8 mouse cellular contexts compared by ENCODE assay signal in the genomic region with DNA sequence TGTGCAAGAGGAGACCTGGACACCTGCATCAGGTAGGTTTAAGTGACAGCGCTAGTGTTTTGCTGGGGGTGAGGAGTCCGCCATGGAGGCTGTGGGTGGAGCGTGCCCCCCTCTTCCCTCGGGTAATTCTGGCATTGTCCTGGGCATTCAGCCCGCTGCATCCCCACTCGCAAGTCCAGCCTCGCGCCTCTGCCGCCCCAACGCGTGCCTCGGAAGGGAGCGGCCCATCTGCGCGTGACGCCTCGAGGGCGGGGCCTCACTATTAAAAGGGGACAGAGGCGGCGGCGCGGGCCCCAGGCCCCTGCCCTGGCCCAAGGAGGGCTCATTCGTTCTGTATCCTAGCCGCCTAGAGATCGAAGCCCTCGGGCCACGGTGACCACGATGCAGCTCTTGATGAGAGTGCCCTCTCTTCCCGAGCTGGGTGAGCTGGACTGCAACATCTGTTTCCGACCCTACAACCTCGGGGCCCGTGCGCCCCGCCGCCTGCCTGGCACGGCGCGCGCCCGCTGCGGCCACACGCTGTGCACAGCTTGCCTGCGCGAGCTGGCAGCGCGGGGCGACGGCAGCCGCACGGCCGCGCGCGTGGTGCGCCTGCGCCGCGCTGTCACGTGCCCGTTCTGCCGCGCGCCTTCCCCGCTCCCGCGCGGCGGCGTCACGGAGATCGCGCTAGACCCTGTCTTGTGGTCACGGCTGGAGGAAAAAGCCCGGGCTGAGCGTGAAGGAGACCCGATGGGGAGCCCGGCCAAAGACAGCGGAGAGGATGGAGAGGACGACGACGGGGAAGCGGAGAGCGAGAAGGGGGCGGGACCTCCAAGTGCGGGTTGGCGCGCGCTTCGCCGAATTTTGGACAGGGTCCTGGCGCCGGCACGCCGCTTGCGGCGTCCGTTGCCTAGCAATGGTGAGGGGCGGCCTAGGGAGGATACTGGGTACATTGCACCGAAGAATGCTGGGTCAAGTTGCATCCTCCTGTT. TPM values are rescaled to one million over a fixed set of nuclear protein-coding genes. Genes with fewer than 3 reads are reported as not detected.
A peak's percentile ranks its signal among the peaks of the same experiment; 100 is the strongest.
DNase-seq lines count a peak whose midpoint lies in the region; ATAC-seq and TF ChIP-seq lines count a peak whose summit lies in the region.

A gene (plus strand): TSS at position 301 of the 971 bp plus-strand sequence.

- H3K36me3 ChIP-seq in CH12.LX (replicated peaks in 1 of 2; ENCODE audit: control insufficient read depth in 1 of 2, insufficient read depth in 1 of 2, low read length in 1 of 2), result peaks cover 9 to 49% of the 10 kb centered on the region in 2 experiments
- H3K36me3 ChIP-seq in forebrain, embryonic 16.5 days (ENCODE audit: control insufficient read depth, insufficient read depth), result peaks cover 8% of the 10 kb centered on the region
- 0 out of 2 replicates have a peak, but pooled peaks cover 8% of the 10 kb centered on the region for H3K36me3 ChIP-seq in liver, postnatal 0 days (replicated peaks; ENCODE audit: insufficient read depth, low read length)
- peaks cover 25% of the 10 kb centered on the region for H3K36me3 ChIP-seq in neural tube, embryonic 13.5 days
- no peaks in the 10 kb centered on the region; the same call in 1 of the 2 replicates for H3K36me3 ChIP-seq in stomach, embryonic 16.5 days (ENCODE audit: control insufficient read depth, insufficient read depth, low read length)

- H3K4me2 ChIP-seq in CH12.LX (ENCODE audit: insufficient read depth, low read depth, poor library complexity, severe bottlenecking), result no peak within 1 kb of the TSS
- peak within 1 kb of the TSS; percentile 94 for H3K4me2 ChIP-seq in forebrain, embryonic 16.5 days (ENCODE audit: low read length)
- H3K4me2 ChIP-seq in liver, postnatal 0 days (ENCODE audit: low read depth, low read length), result peak within 1 kb of the TSS; percentile 82
- H3K4me2 ChIP-seq in neural tube, embryonic 13.5 days, result peak within 1 kb of the TSS; percentile 84
- H3K4me2 ChIP-seq in stomach, embryonic 16.5 days (ENCODE audit: low read depth, low read length), result peak within 1 kb of the TSS; percentile 97

- no peak for TF ChIP-seq RAD21 in CH12.LX (IDR thresholded peaks at IDR 0.05; ENCODE audit: low read depth, low read length)

- TF ChIP-seq POLR2A in CH12.LX (IDR thresholded peaks at IDR 0.05; ENCODE audit: low read depth, low read length), result no peak
- peak; percentile 86 for TF ChIP-seq POLR2A in cerebellum, adult 2 months (IDR thresholded peaks at IDR 0.05; ENCODE audit: borderline replicate concordance, insufficient read depth, low read length)

- in situ Hi-C loops in CH12.LX (cut with MboI; ENCODE audit: low pct_ligation_motif_present, low pct_unique_long_range_greater_than_20kb, low sequenced_read_pairs), result no loop called here

- DNase-seq in CH12.LX (ENCODE audit: extremely low read depth), result no peak
- peak; percentile 79 to 84 for DNase-seq in cerebellum, adult 2 months
- DNase-seq in heart, postnatal 25 days (ENCODE audit: low spot score), result peak; percentile 46
- DNase-seq in layer of hippocampus, adult 18-20 months (ENCODE audit: low spot score in 2 of 2), result peak; percentile 66 to 82
- DNase-seq in liver, postnatal 0 days, result peak; percentile 42

- peak; percentile 94 for ATAC-seq in forebrain, embryonic 16.5 days
- ATAC-seq in liver, postnatal 0 days, result peak; percentile 73
- peak; percentile 95 for ATAC-seq in neural tube, embryonic 13.5 days (ENCODE audit: low read depth)
- ATAC-seq in stomach, embryonic 16.5 days (ENCODE audit: insufficient read depth, low FRiP score), result peak; percentile 89

- dilution Hi-C loops in CH12.LX (cut with MboI; ENCODE audit: extremely low pct_ligation_motif_present, extremely low pct_unique_long_range_greater_than_20kb, low sequenced_read_pairs), result no loop called here

- H3K27ac ChIP-seq in CH12.LX (ENCODE audit: insufficient read depth, low read depth), result no peak within 1 kb of the TSS
- H3K27ac ChIP-seq in cerebellum, adult 2 months (ENCODE audit: insufficient read depth, low read length), result peak within 1 kb of the TSS; percentile 89
- H3K27ac ChIP-seq in forebrain, embryonic 16.5 days (ENCODE audit: low read length), result peak within 1 kb of the TSS; percentile 91
- no peak within 1 kb of the TSS for H3K27ac ChIP-seq in liver, postnatal 0 days (ENCODE audit: low read depth)
- H3K27ac ChIP-seq in neural tube, embryonic 13.5 days (replicated peaks), result peak within 1 kb of the TSS; percentile 93
- peak within 1 kb of the TSS; percentile 63; the same call in 1 of the 2 replicates for H3K27ac ChIP-seq in stomach, embryonic 16.5 days (ENCODE audit: low read length)

- no peak for TF ChIP-seq CTCF in CH12.LX (conservative IDR thresholded peaks at IDR 0.05 in 1 of 2, IDR thresholded peaks at IDR 0.05 in 1 of 2; ENCODE audit: low read depth in 2 of 2, low read length in 2 of 2)
- TF ChIP-seq CTCF in cerebellum, adult 2 months (IDR thresholded peaks at IDR 0.05; ENCODE audit: borderline replicate concordance, insufficient read depth, low read depth, low read length), result no peak
- no peak for TF ChIP-seq CTCF in liver, postnatal 0 days (IDR thresholded peaks at IDR 0.05; ENCODE audit: low read depth)

- intact Hi-C loops in heart, postnatal 25 days (cut with DNase I), result loop anchor here (2.0 kb wide), 1 partner anchor 26 kb away; no protein-coding TSS in a partner anchor

- H3K79me2 ChIP-seq in CH12.LX (replicated peaks; ENCODE audit: control insufficient read depth, extremely low read depth, insufficient read depth, poor library complexity, severe bottlenecking), result no peaks in the 10 kb centered on the region

- peaks cover 0 to 6% of the 10 kb centered on the region in 2 experiments; a peak in 2 of 4 replicates for H3K4me1 ChIP-seq in CH12.LX (ENCODE audit: control insufficient read depth in 1 of 2, insufficient read depth in 2 of 2)
- H3K4me1 ChIP-seq in cerebellum, adult 2 months (ENCODE audit: control insufficient read depth, insufficient read depth, low read length), result peaks cover 2% of the 10 kb centered on the region; the same call in 1 of the 2 replicates
- H3K4me1 ChIP-seq in forebrain, embryonic 16.5 days (replicated peaks; ENCODE audit: control insufficient read depth, insufficient read depth, low read length), result peaks cover 15% of the 10 kb centered on the region
- H3K4me1 ChIP-seq in liver, postnatal 0 days (ENCODE audit: insufficient read depth), result peaks cover 16% of the 10 kb centered on the region
- peaks cover 25% of the 10 kb centered on the region for H3K4me1 ChIP-seq in neural tube, embryonic 13.5 days (replicated peaks)
- H3K4me1 ChIP-seq in stomach, embryonic 16.5 days (ENCODE audit: control insufficient read depth, insufficient read depth, low read length), result peaks cover 10% of the 10 kb centered on the region

- no peak within 1 kb of the TSS for H3K9ac ChIP-seq in CH12.LX (ENCODE audit: insufficient read depth, low read depth)
- peak within 1 kb of the TSS; percentile 82 for H3K9ac ChIP-seq in forebrain, embryonic 16.5 days (replicated peaks; ENCODE audit: low read depth, low read length)
- peak within 1 kb of the TSS; percentile 26; the same call in 1 of the 2 replicates for H3K9ac ChIP-seq in liver, postnatal 0 days (replicated peaks)
- peak within 1 kb of the TSS; percentile 83 for H3K9ac ChIP-seq in neural tube, embryonic 13.5 days
- peak within 1 kb of the TSS; percentile 79 for H3K9ac ChIP-seq in stomach, embryonic 16.5 days (ENCODE audit: low read length)

- H3K9me3 ChIP-seq in CH12.LX (replicated peaks; ENCODE audit: low read length), result peaks cover 5% of the 10 kb centered on the region
- H3K9me3 ChIP-seq in forebrain, embryonic 16.5 days (ENCODE audit: control insufficient read depth, low read length), result no peaks in the 10 kb centered on the region
- H3K9me3 ChIP-seq in liver, postnatal 0 days (ENCODE audit: low read length), result no peaks in the 10 kb centered on the region
- H3K9me3 ChIP-seq in neural tube, embryonic 13.5 days, result 0 out of 2 replicates have a peak, but pooled peaks cover 5% of the 10 kb centered on the region
- H3K9me3 ChIP-seq in stomach, embryonic 16.5 days (replicated peaks; ENCODE audit: control insufficient read depth, low read length), result no peaks in the 10 kb centered on the region

- TF ChIP-seq EP300 in CH12.LX (IDR thresholded peaks at IDR 0.05; ENCODE audit: low read length), result no peak
- no peak for TF ChIP-seq EP300 in liver, postnatal 0 days (IDR thresholded peaks at IDR 0.05; ENCODE audit: low read depth)

- no peaks in the 10 kb centered on the region for H3K27me3 ChIP-seq in CH12.LX (replicated peaks)
- no peaks in the 10 kb centered on the region for H3K27me3 ChIP-seq in cerebellum, adult 2 months (ENCODE audit: control insufficient read depth, insufficient read depth, low read length)
- H3K27me3 ChIP-seq in forebrain, embryonic 16.5 days (replicated peaks; ENCODE audit: control insufficient read depth, insufficient read depth, low read length), result no peaks in the 10 kb centered on the region
- peaks cover 18% of the 10 kb centered on the region for H3K27me3 ChIP-seq in liver, postnatal 0 days (ENCODE audit: insufficient read depth, low read length)
- H3K27me3 ChIP-seq in neural tube, embryonic 13.5 days, result 0 out of 2 replicates have a peak, but pooled peaks cover 4% of the 10 kb centered on the region
- no peaks in the 10 kb centered on the region for H3K27me3 ChIP-seq in stomach, embryonic 16.5 days (ENCODE audit: control insufficient read depth, insufficient read depth, low read length)

- peak within 1 kb of the TSS in 1 of 3 experiments; percentile 20 for H3K4me3 ChIP-seq in CH12.LX (replicated peaks in 1 of 3; ENCODE audit: low read depth in 2 of 3, low read length in 2 of 3, poor library complexity in 1 of 3)
- peak within 1 kb of the TSS; percentile 63 for H3K4me3 ChIP-seq in cerebellum, adult 2 months (replicated peaks; ENCODE audit: insufficient read depth, low read depth, low read length)
- peak within 1 kb of the TSS; percentile 68 for H3K4me3 ChIP-seq in forebrain, embryonic 16.5 days (replicated peaks; ENCODE audit: low read length)
- H3K4me3 ChIP-seq in liver, postnatal 0 days (ENCODE audit: low read depth, low read length), result peak within 1 kb of the TSS; percentile 51
- H3K4me3 ChIP-seq in neural tube, embryonic 13.5 days, result peak within 1 kb of the TSS; percentile 63
- peak within 1 kb of the TSS; percentile 65 for H3K4me3 ChIP-seq in stomach, embryonic 16.5 days (replicated peaks; ENCODE audit: low read length)

- 1% methylated on average over 99 of the region's 99 CpGs for WGBS in cerebellum, adult 2 months
- under 1% methylated on average over 99 of the region's 99 CpGs for WGBS in forebrain, embryonic 16.5 days
- 3% methylated on average over 97 of the region's 99 CpGs for WGBS in liver, postnatal 0 days (ENCODE audit: insufficient replicate concordance)
- under 1% methylated on average over 99 of the region's 99 CpGs for WGBS in neural tube, embryonic 13.5 days
- under 1% methylated on average over 99 of the region's 99 CpGs for WGBS in stomach, embryonic 16.5 days

RNA-seq across cellular contexts. Expression of the gene that starts here (rescaled TPM):
- total RNA-seq in CH12.LX (2012; rRNA removed) (0.30 and 0.34 TPM in 2 replicates), CH12.LX (2014; rRNA removed) (not detected in 2 replicates)
- polyA plus RNA-seq in CH12.LX (2012; ENCODE audit: insufficient read length, low read depth), result 0.21 TPM in 1 of 2 replicates, not detected in the other
- polyA plus RNA-seq in cerebellum, adult 2 months (2012; rRNA removed), result 130 and 135 TPM in 2 replicates
- 109 and 144 TPM in 2 replicates for polyA plus RNA-seq in forebrain, embryonic 16.5 days (2015; fragmentation: Nextera tagmentation; extraction: Ambion mirVana)
- total RNA-seq in heart, postnatal 25 days (2021), result under 1 TPM; 0.16 to 0.17 TPM
- 100 to 1,000 TPM; 124 to 132 TPM for total RNA-seq in layer of hippocampus, adult 18-20 months (2021)
- 0.87 and 1.3 TPM in 2 replicates for polyA plus RNA-seq in liver, postnatal 0 days (2015; fragmentation: Nextera tagmentation; extraction: Ambion mirVana)
- 131 and 136 TPM in 2 replicates for polyA plus RNA-seq in neural tube, embryonic 13.5 days (2015; fragmentation: Nextera tagmentation; extraction: Ambion mirVana)
- 11.8 TPM in 2 replicates for polyA plus RNA-seq in stomach, embryonic 16.5 days (2015; fragmentation: Nextera tagmentation; extraction: Ambion mirVana)

Comparison
In these comparisons a context has a peak if more than half of its experiments do, and no peak if none do; other contexts are left out.
1. RNA of the gene that starts here (total RNA-seq): 124 to 132 TPM in layer of hippocampus, adult 18-20 months; 0.30 to 0.34 TPM in CH12.LX and 0.16 to 0.17 TPM in heart, postnatal 25 days; every median in the first group is over 10 times any median in the second.
2. Peak in DNase-seq in heart, postnatal 25 days; RNA of the gene not detected or under 1 TPM.
3. H3K27ac ChIP-seq: peak in cerebellum, adult 2 months (single experiment), forebrain, embryonic 16.5 days (single experiment), neural tube, embryonic 13.5 days (single experiment) and stomach, embryonic 16.5 days (single experiment); none in CH12.LX (single experiment) and liver, postnatal 0 days (single experiment).
4. Peak in every context shown above with its lines, with median percentiles within 50 percentile points of each other: ATAC-seq.